Mouse (Mus musculus) heart, embryonic 10.5 days (tissue): ENCODE data around the gene Mroh3. TPM values are rescaled to one million over a fixed set of nuclear protein-coding genes. Genes with fewer than 3 reads are reported as not detected.

Experiments
- DNase-seq: peaks from one replicate; pipeline ENCODE4 v3.0.0-alpha.2; 2017; ENCODE audit warnings: low spot score
- H3K27ac ChIP-seq: fragments of 300-500 bp; sonication (generic); 2 replicates; pipeline ENCODE4 v1.5.1; 2016; ENCODE audit warnings: mild to moderate bottlenecking
- H3K27me3 ChIP-seq: fragments of 300-500 bp; sonication (generic); 2 replicates; pipeline ENCODE4 v1.6.1; 2016; ENCODE audit warnings: mild to moderate bottlenecking; ENCODE audit not compliant: poor library complexity, insufficient read depth, severe bottlenecking
- H3K36me3 ChIP-seq: fragments of 300-500 bp; sonication (generic); 2 replicates; pipeline ENCODE4 v1.6.1; 2016; ENCODE audit warnings: mild to moderate bottlenecking, moderate library complexity
- H3K4me1 ChIP-seq: fragments of 300-500 bp; sonication (generic); 2 replicates; pipeline ENCODE4 v1.6.1; 2016; ENCODE audit warnings: mild to moderate bottlenecking
- H3K4me3 ChIP-seq: fragments of 300-500 bp; sonication (generic); 2 replicates; pipeline ENCODE4 v1.5.1; 2016; ENCODE audit warnings: mild to moderate bottlenecking, moderate library complexity
- H3K9me3 ChIP-seq: fragments of 300-500 bp; sonication (generic); 2 replicates; pipeline ENCODE4 v1.6.1; 2016; ENCODE audit warnings: mild to moderate bottlenecking, moderate library complexity
- WGBS: fragments of 180-500 bp; shearing (Covaris S2); methylation state at CpG from one replicate; pipeline ENCODE4 v1.1.7; 2016; 5-methylcytosine and 5-hydroxymethylcytosine counted together
- polyA plus RNA-seq: library from polyadenylated mRNA; unstranded; fragments of >200 nt; fragmentation: Nextera tagmentation; extraction: Ambion mirVana; gene quantifications from 2 replicates; pipeline ENCODE4 v1.2.1, GENCODE M21; 2016

Gene Mroh3
- polyA plus RNA-seq, 1 experiment from 2014 or later = 0.11 TPM

DNA sequence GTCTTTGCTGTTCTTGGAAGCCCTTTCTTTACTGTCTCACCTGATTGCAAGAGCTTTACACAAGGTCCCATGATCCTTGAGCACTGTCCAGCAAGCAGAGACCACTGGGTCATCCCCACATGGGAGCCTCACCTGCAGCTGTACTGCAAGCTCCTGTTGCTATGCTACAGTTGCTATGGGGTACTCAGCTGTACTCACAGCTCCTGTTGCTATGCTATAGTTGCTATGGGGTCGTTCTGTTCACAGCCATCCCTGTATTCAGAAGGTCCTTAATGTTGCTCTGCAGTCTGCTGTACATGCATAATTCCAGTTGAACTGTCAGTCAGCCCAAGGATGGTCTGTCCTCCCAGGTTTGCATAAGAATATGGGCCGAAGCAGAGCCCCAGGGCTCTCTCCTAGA lies 47.2 kb downstream of the Mroh3 start:
- Histone ChIP-seq H3K27ac (no peak overlapping the region), H3K4me1 (peaks cover 12% of the 10 kb centered on the region), H3K27me3 (no peaks in the 10 kb centered on the region), H3K36me3 (peaks cover 48% of the 10 kb centered on the region), H3K4me3 (no peak overlapping the region), H3K9me3 (no peaks in the 10 kb centered on the region)
- WGBS = 68% methylated on average over 2 of the region's 2 CpGs
- no peak for DNase-seq

DNA sequence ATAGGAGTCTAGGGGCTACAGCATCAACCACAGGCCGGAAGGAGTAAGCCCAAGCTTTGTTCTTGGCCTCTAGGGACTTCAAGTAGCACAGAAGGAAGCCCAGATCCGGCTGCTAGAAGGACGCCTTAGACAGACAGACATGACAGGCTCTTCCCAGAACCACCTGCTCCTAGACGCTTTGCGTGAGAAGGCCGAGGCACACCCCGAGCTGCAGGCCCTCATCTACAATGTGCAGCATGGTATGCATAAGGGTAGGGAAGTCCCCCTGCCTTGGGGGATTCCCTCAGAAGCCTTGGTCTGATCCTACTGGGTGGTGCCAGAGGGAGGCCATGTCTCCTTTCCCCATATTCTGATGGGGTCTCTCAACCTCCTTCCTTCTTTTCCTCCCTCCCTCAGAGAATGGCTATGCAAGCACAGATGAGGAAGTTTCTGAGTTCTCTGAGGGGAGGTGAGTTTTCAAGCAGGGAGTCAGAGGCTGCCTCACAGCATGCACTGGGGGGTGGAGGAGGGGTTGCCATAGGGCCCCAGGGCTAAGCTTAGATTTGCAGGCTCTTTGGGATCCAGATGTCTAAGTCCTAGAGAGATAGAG lies 51.2 kb downstream of the Mroh3 start:
- Histone ChIP-seq H3K4me3 (no peak overlapping the region), H3K27ac (no peak overlapping the region), H3K36me3 (peaks cover 78% of the 10 kb centered on the region), H3K9me3 (no peaks in the 10 kb centered on the region), H3K4me1 (peaks cover 8% of the 10 kb centered on the region), H3K27me3 (no peaks in the 10 kb centered on the region; the same call in 1 of the 2 replicates)
- no peak for DNase-seq
- 87% methylated on average over 7 of the region's 7 CpGs for WGBS

DNA sequence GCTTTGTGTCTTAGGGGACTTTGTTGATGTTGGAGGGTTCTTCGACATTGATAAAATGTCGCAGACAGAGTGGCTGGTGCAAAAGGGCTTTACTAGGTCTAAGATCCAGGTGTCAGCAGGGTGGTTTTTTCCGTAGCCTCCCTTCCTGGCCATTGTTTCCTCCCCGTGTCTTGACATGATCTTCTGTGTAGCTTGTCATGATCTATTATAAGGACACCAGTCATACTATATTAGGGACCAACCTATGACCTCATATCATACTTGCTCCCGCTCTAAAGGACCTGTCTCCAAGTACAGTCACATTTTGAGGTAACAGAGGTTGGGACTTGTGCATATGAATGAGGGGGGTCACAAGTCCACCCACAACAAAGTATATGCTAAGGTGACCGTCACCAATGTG lies 51.7 kb downstream of the Mroh3 start:
- 88% methylated on average over 6 of the region's 6 CpGs for WGBS
- H3K9me3 ChIP-seq = no peaks in the 10 kb centered on the region
- peaks cover 82% of the 10 kb centered on the region for H3K36me3 ChIP-seq
- H3K4me1 ChIP-seq = peaks cover 8% of the 10 kb centered on the region
- H3K4me3 ChIP-seq = no peak overlapping the region
- H3K27me3 ChIP-seq = no peaks in the 10 kb centered on the region; the same call in 1 of the 2 replicates
- DNase-seq = no peak
- no peak overlapping the region for H3K27ac ChIP-seq

DNA sequence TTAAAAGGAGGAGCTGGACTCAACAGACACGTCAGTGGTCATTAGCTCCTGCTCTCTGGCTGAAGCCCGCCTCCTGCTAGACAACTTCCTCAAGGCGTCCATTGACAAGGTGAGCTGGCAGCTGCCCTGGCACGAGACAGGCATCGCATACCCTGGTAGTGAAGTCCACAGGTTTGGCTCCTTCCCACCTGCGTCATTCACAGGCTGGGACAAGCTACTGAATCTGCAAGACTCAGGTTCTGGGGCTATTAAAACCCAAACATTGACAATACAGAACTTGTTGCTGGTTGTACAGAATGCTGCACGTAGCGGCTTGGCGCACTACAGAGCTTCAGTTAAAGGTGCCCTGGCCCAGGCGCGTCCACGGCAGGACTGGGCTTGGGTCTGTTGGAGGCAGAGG lies 52.3 kb downstream of the Mroh3 start:
- Histone ChIP-seq H3K36me3 (peaks cover 86% of the 10 kb centered on the region), H3K4me3 (no peak overlapping the region), H3K27ac (no peak overlapping the region), H3K9me3 (no peaks in the 10 kb centered on the region), H3K4me1 (peaks cover 8% of the 10 kb centered on the region), H3K27me3 (no peaks in the 10 kb centered on the region; the same call in 1 of the 2 replicates)
- WGBS = 93% methylated on average over 12 of the region's 12 CpGs
- no peak for DNase-seq

DNA sequence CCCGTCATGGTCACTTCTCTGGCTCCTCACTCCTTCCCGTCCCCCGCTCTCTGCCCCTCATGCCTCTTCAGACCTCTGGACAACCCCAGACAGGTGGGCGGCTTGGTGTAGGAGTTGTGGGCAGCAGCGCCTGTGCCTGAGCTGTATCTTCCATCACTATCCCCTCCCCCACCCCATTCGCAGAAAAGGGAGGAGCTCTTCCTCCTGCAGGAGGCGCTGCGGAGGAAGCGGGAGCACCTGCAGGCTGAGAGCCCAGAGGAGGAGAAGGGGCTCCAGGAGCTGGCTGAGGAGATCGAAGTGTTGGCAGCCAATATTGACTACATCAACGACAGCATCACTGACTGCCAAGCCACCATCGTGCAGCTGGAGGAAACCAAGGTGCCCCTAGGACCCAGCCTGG lies 52.8 kb downstream of the Mroh3 start:
- peaks cover 8% of the 10 kb centered on the region for H3K4me1 ChIP-seq
- peak overlapping the region; percentile 40 for H3K4me3 ChIP-seq
- no peaks in the 10 kb centered on the region for H3K9me3 ChIP-seq
- no peak for DNase-seq
- peaks cover 86% of the 10 kb centered on the region for H3K36me3 ChIP-seq
- H3K27ac ChIP-seq = no peak overlapping the region
- WGBS = 45% methylated on average over 12 of the region's 12 CpGs
- H3K27me3 ChIP-seq = no peaks in the 10 kb centered on the region; the same call in 1 of the 2 replicates

DNA sequence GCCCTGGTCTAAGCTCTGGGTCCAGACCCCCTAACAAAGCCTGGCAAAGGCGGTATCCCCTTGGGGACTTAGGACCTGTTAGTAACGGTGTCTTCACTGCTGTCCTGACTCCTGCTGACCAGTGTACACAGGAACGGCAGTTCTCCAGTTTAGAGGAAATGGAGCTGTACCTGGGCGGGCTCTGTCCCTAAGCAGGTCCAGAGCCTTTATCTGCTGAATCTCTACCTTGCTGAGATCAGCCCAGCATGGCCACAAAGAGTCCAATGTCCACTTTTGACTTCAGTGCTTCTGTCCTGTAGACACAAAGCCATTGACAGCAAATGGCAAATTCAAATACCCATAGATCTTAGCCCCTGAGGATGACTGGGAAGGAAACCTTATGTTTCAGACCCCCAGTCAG lies 55.7 kb downstream of the Mroh3 start:
- 87% methylated on average over 4 of the region's 4 CpGs for whole genome bisulfite sequencing
- no peak for DNase-seq
- no peaks in the 10 kb centered on the region; the same call in 1 of the 2 replicates for H3K27me3 ChIP-seq
- no peak overlapping the region for H3K4me3 ChIP-seq
- no peak overlapping the region for H3K27ac ChIP-seq
- no peaks in the 10 kb centered on the region for H3K9me3 ChIP-seq
- peaks cover 90% of the 10 kb centered on the region for H3K36me3 ChIP-seq
- peaks cover 16% of the 10 kb centered on the region for H3K4me1 ChIP-seq

DNA sequence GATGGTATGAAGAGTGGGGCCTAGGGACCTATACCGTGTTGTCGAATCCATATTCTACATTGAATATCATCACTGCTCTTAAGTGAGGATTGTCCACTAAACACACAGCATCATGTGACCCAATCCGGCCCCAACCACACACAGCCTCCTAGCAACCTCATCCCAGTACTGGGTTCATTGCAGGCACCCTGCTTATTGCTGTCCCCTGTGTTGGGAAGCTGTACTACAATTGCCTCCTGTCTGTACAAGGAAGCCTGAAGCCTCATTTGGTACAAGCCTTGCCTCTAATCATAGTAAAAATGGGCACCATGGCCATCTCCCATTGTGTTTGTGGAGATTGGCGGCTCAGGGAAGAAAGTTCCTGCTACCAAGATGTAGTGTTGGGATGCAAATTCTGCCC lies 56.3 kb downstream of the Mroh3 start:
- DNase-seq = no peak
- 92% methylated on average over 4 of the region's 4 CpGs for WGBS
- no peaks in the 10 kb centered on the region; the same call in 1 of the 2 replicates for H3K27me3 ChIP-seq
- H3K4me3 ChIP-seq = no peak overlapping the region
- H3K27ac ChIP-seq = no peak overlapping the region
- peaks cover 16% of the 10 kb centered on the region for H3K4me1 ChIP-seq
- H3K9me3 ChIP-seq = no peaks in the 10 kb centered on the region
- H3K36me3 ChIP-seq = peaks cover 91% of the 10 kb centered on the region

DNA sequence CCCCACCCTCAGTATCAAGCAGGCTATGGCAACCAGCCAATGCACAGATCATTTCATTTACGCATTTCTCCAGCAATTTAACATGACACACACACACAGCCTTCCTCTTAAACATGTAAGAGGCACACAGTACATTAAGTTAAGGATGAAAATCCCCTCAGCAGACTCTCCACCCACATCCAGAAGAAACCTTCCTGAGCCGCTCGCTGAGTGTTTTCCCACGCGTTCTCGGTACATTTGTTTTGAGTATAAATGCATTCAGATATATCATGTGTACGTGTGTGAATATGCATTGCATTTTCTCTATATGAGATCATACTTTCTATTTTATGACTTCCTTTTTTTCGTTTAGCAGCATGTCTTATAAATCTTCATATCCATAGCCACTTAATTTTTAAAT lies 61.3 kb downstream of the Mroh3 start:
- Histone ChIP-seq H3K27ac (no peak overlapping the region), H3K4me3 (no peak overlapping the region), H3K27me3 (no peaks in the 10 kb centered on the region), H3K4me1 (0 out of 2 replicates have a peak, but pooled peaks cover 8% of the 10 kb centered on the region), H3K36me3 (peaks cover 87% of the 10 kb centered on the region), H3K9me3 (no peaks in the 10 kb centered on the region)
- WGBS = 87% methylated on average over 8 of the region's 8 CpGs
- DNase-seq = no peak

DNA sequence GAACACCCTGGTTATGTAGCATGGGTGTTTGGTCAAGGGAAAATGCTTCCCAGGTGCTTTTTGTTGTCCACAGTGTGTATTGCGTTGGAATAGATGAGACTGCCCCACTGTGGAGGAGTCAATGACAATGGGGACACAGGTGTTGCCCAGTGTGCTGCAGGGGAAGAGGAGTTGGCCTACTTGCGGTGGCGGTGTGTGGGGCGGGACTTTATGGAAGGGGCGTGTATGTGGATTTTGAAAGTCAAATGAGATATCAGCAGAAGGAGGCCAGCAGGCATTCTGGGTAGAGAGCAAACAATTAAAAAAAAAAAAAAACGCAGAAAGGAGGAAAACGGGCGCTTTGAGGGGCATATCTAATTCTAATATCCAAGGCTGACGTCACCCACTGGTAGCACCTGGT lies 62.9 kb downstream of the Mroh3 start:
- H3K36me3 ChIP-seq = peaks cover 76% of the 10 kb centered on the region
- no peak for DNase-seq
- H3K4me3 ChIP-seq = no peak overlapping the region
- no peak overlapping the region for H3K27ac ChIP-seq
- H3K27me3 ChIP-seq = no peaks in the 10 kb centered on the region
- no peaks in the 10 kb centered on the region for H3K9me3 ChIP-seq
- H3K4me1 ChIP-seq = 0 out of 2 replicates have a peak, but pooled peaks cover 8% of the 10 kb centered on the region
- 91% methylated on average over 9 of the region's 9 CpGs for WGBS

DNA sequence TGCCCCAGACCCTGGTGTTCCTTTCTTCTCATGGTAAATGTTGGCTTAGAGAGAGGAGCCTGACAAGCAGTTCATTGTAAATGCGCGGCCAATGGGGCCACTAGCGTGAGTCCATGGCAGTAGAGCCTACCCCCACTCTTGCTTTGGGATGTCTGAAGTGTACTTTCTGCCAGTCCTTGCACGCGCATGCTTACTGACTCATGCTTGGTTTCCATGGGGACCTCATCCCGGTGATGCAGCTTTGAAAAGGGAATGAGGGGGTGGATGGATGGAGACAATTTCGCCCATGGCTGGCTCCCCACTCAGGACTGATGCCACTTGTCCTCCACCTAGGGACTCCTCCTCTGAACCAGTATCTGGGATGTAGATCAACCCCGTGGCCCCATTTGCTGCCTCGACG lies 69.1 kb downstream of the Mroh3 start:
- WGBS = 86% methylated on average over 10 of the region's 10 CpGs
- Histone ChIP-seq H3K4me3 (no peak overlapping the region), H3K27ac (0 out of 2 replicates have a peak overlapping the region, but pooled peaks have one; percentile 44), H3K36me3 (peaks cover 20% of the 10 kb centered on the region), H3K27me3 (no peaks in the 10 kb centered on the region), H3K9me3 (no peaks in the 10 kb centered on the region), H3K4me1 (peaks cover 52% of the 10 kb centered on the region)
- DNase-seq = no peak

DNA sequence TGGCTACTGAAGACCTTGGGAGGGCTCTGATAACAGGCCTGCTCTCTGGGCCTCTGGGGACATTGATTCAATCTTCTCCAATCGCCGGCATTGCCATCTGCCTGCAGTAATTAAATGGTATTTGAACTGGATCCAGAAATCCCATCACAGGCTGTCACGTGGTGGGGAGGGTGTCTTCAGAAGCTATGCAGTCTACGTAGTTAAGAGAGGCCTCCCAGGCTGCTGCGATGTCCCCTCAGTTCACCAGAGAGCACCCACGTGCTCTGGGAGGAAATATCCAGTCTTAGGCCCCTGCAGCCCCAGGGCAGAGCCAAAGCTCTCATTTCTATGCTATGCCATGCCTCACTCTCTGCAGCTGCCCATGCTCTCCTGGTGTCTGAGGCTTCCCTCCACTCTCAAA lies 70.3 kb downstream of the Mroh3 start:
- peak overlapping the region; percentile 65; the same call in 1 of the 2 replicates for H3K27ac ChIP-seq
- peaks cover 8% of the 10 kb centered on the region for H3K36me3 ChIP-seq
- 36% methylated on average over 6 of the region's 6 CpGs for WGBS
- no peak for DNase-seq
- no peaks in the 10 kb centered on the region for H3K9me3 ChIP-seq
- peaks cover 64% of the 10 kb centered on the region for H3K4me1 ChIP-seq
- no peaks in the 10 kb centered on the region for H3K27me3 ChIP-seq
- H3K4me3 ChIP-seq = no peak overlapping the region

DNA sequence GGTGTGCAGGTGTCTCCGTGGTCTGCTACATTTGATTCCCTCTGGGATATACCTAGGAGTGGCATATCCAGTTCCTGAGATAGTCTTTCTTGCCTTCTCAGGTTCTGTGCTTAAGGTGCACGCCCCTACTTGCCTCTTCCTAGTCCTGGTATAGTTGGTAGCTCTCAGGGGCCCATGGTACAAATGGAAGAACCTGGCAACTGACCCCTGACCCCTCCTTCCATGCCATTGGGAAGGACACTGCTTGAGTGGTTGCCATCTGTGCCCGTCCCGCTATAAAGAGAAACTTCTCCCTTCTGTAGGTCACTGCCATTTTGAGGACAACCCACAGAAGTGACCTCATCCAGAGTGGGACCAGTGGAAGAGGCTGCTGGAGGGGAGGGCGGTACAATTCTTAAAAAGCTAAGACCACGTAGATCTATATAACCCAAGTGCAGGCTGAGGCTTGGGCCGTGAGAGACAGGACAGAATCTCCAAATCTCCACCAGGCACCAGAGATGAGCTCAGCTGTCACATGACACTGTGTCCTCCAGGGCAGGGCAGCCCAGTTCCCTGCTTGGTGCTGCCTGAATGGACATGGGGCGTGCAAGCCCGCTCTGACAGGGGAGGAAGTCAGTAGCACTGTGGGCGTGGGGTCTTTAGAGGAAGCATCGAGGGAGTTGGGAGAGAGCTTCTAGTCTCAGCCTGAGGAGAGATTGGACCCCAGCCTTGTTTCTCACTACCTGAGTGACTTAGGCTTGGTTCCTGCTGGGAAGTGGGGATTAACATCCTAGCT lies 71.3 kb downstream of the Mroh3 start:
- DNase-seq = no peak
- H3K4me1 ChIP-seq = peaks cover 73% of the 10 kb centered on the region
- 0 out of 2 replicates have a peak, but pooled peaks cover 4% of the 10 kb centered on the region for H3K36me3 ChIP-seq
- no peak overlapping the region for H3K4me3 ChIP-seq
- 74% methylated on average over 11 of the region's 11 CpGs for WGBS
- no peaks in the 10 kb centered on the region for H3K9me3 ChIP-seq
- no peak overlapping the region; the same call in 1 of the 2 replicates for H3K27ac ChIP-seq
- H3K27me3 ChIP-seq = no peaks in the 10 kb centered on the region

DNA sequence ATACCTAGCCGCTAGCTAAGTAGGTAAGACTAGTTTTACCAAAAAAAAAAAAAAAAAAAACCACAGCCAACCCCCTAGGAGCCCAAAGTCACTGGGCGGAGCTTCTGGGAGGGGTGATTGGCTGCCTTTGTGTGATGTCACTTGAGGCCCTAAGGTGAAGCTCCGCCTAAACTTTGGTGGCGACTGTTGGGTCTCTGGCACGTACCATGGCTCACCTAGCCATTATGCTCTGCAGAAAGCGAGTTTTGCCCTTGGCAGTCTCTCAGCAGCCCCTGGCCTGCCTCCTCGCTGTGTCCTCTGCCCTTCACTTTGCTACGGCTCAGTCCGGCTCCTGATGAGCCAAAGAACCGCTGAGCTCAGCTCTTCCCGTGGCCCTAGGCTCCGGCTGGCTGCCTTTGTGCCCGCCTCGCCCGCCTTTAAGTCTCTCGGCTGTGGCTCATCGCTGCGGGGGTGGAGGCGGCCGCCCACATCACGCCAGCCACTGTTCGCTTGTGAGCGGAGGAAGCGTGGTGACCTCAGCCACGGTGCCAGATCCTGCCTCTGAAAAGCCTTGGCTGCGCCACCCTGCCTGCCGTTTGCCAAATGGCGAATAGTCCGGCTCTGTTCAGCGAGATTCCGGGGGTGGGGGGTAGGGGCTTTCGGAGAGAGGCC lies 72.5 kb downstream of the Mroh3 start:
- WGBS = under 1% methylated on average over 32 of the region's 32 CpGs
- Histone ChIP-seq H3K36me3 (0 out of 2 replicates have a peak, but pooled peaks cover 4% of the 10 kb centered on the region), H3K27me3 (no peaks in the 10 kb centered on the region), H3K9me3 (no peaks in the 10 kb centered on the region), H3K27ac (peak overlapping the region; percentile 97), H3K4me3 (peak overlapping the region; percentile 75), H3K4me1 (peaks cover 86% of the 10 kb centered on the region)
- DNase-seq = peak; percentile 91
